In genomic region chr5:139754753-139755152, GRCm38 (mm10) we compare ENCODE assay signal across 8 mouse cellular contexts. TPM values are rescaled to one million over a fixed set of nuclear protein-coding genes. Genes with fewer than 3 reads are reported as not detected.
DNase-seq lines count a peak whose midpoint lies in the region; TF ChIP-seq lines count a peak whose summit lies in the region.

No protein-coding gene starts in this region.

- H3K36me3 ChIP-seq in E14TG2a.4 (ENCODE audit: insufficient read depth, low read length): peaks cover 98% of the 10 kb centered on the region
- H3K36me3 ChIP-seq in embryonic facial prominence, embryonic 10.5 days (replicated peaks): peaks cover 98% of the 10 kb centered on the region

- no peaks in the 10 kb centered on the region for H3K27me3 ChIP-seq in E14TG2a.4 (ENCODE audit: insufficient read depth, low read length)
- H3K27me3 ChIP-seq in embryonic facial prominence, embryonic 10.5 days (replicated peaks; ENCODE audit: low read depth, poor library complexity, severe bottlenecking): no peaks in the 10 kb centered on the region

- no peak for TF ChIP-seq POLR2A in olfactory bulb, adult 2 months (IDR thresholded peaks at IDR 0.05; ENCODE audit: insufficient read depth, low read depth, low read length)

- peaks cover 36% of the 10 kb centered on the region for H3K4me1 ChIP-seq in E14TG2a.4 (replicated peaks; ENCODE audit: low read depth, low read length)
- H3K4me1 ChIP-seq in embryonic facial prominence, embryonic 10.5 days: no peaks in the 10 kb centered on the region
- peaks cover 4% of the 10 kb centered on the region; the same call in 1 of the 2 replicates for H3K4me1 ChIP-seq in olfactory bulb, adult 2 months (ENCODE audit: control insufficient read depth, insufficient read depth, low read length)

- H3K4me3 ChIP-seq in E14TG2a.4 (replicated peaks; ENCODE audit: low read length): peak overlapping the region; percentile 46; the same call in 1 of the 2 replicates
- no peak overlapping the region for H3K4me3 ChIP-seq in embryonic facial prominence, embryonic 10.5 days
- no peak overlapping the region for H3K4me3 ChIP-seq in olfactory bulb, adult 2 months (ENCODE audit: insufficient read depth, low read depth, low read length)

- H3K27ac ChIP-seq in embryonic facial prominence, embryonic 10.5 days (replicated peaks): no peak overlapping the region
- H3K27ac ChIP-seq in olfactory bulb, adult 2 months (ENCODE audit: insufficient read depth, low read depth, low read length): no peak overlapping the region

- peak; percentile 61 for DNase-seq in kidney, adult 18-20 months
- DNase-seq in kidney, adult 11 months: no peak
- peak; percentile 60 for DNase-seq in adrenal gland, postnatal 25 days
- DNase-seq in embryonic facial prominence, embryonic 10.5 days (ENCODE audit: low spot score): peak; percentile 77
- peak; percentile 42 to 60 for DNase-seq in layer of hippocampus, postnatal 36 days
- no peak for DNase-seq in natural killer cell, adult 2 months (ENCODE audit: low spot score in 2 of 2)

- H3K9me3 ChIP-seq in E14TG2a.4 (ENCODE audit: low read length): no peaks in the 10 kb centered on the region
- H3K9me3 ChIP-seq in embryonic facial prominence, embryonic 10.5 days: no peaks in the 10 kb centered on the region

- 37% methylated on average over 12 of the region's 12 CpGs for WGBS in embryonic facial prominence, embryonic 10.5 days
- WGBS in olfactory bulb, adult 2 months: 29% methylated on average over 12 of the region's 12 CpGs

- peak; percentile 82 for TF ChIP-seq CTCF in E14TG2a.4 (conservative IDR thresholded peaks at IDR 0.05; ENCODE audit: low read length)
- peak; percentile 75 for TF ChIP-seq CTCF in olfactory bulb, adult 2 months (IDR thresholded peaks at IDR 0.05; ENCODE audit: insufficient read depth, low read depth, low read length)

RNA-seq across cellular contexts. Expression of gene Micall2, which starts 18.6 kb away (rescaled TPM):
- total RNA-seq in adrenal gland, postnatal 25 days (2021): 12.8 and 13.1 TPM in 2 replicates
- polyA plus RNA-seq in embryonic facial prominence, embryonic 10.5 days (2016; fragmentation: Nextera tagmentation; extraction: Ambion mirVana): 8.6 and 10.5 TPM in 2 replicates
- total RNA-seq in layer of hippocampus, postnatal 36 days (2021): 1 to 10 TPM; 1.2 to 1.9 TPM
- polyA plus RNA-seq in olfactory bulb, adult 2 months (2012; ENCODE audit: insufficient read depth, insufficient read length, low replicate concordance, missing spikeins): not detected in 2 replicates

RNA-seq across cellular contexts. Expression of gene Ints1, which starts 20.7 kb away (rescaled TPM):
- total RNA-seq in adrenal gland, postnatal 25 days (2021): 61.3 and 61.9 TPM in 2 replicates
- polyA plus RNA-seq in embryonic facial prominence, embryonic 10.5 days (2016; fragmentation: Nextera tagmentation; extraction: Ambion mirVana): 42.6 and 44.4 TPM in 2 replicates
- 10 to 100 TPM; 86.4 to 91.9 TPM for total RNA-seq in layer of hippocampus, postnatal 36 days (2021)
- not detected in 2 replicates for polyA plus RNA-seq in olfactory bulb, adult 2 months (2012; ENCODE audit: insufficient read depth, insufficient read length, low replicate concordance, missing spikeins)

RNA-seq across cellular contexts. Expression of gene Mafk, which starts 36.6 kb away (rescaled TPM):
- total RNA-seq in adrenal gland, postnatal 25 days (2021): 29.6 and 30.6 TPM in 2 replicates
- 9.2 and 10.5 TPM in 2 replicates for polyA plus RNA-seq in embryonic facial prominence, embryonic 10.5 days (2016; fragmentation: Nextera tagmentation; extraction: Ambion mirVana)
- 1 to 10 TPM; 7.3 to 8.2 TPM for total RNA-seq in layer of hippocampus, postnatal 36 days (2021)
- polyA plus RNA-seq in olfactory bulb, adult 2 months (2012; ENCODE audit: insufficient read depth, insufficient read length, low replicate concordance, missing spikeins): not detected in 2 replicates

Comparison
In these comparisons a context has a peak if more than half of its experiments do, and no peak if none do; other contexts are left out.
1. DNase-seq: peak in kidney, adult 18-20 months (single experiment), adrenal gland, postnatal 25 days (single experiment), embryonic facial prominence, embryonic 10.5 days (single experiment) and layer of hippocampus, postnatal 36 days (2 of 2); none in kidney, adult 11 months (single experiment) and natural killer cell, adult 2 months (0 of 2).